Mouse (Mus musculus) kidney, adult 11 months (tissue): ENCODE measurements around the gene Ncf2.
A peak's percentile ranks its signal among the peaks of the same experiment; 100 is the strongest.
"Not testable (repeated sequence)": the region's sequence is repeated elsewhere in the genome, so short reads cannot be mapped to it uniquely, and the experiment has no call there.

Source experiments
- DNase-seq: peaks from one replicate; pipeline ENCODE4 v3.0.0; 2022

The Ncf2 gene

GRCm38 (mm10) chr1:152799897-152800296 lies at the start of gene Ncf2:
Gene Ncf2, plus strand, starts transcription at chr1:152800194.
- no peak for DNase-seq

GRCm38 (mm10) chr1:152750312-152750965 lies 49.6 kb upstream of the Ncf2 start, which contains the start of gene Apobec4:
Gene Apobec4, plus strand, starts transcription at chr1:152750551.
- DNase-seq, result no peak

GRCm38 (mm10) chr1:152761791-152762190 lies 38.2 kb upstream of the Ncf2 start:
- DNase-seq, result no peak

- DNase-seq, result peak; percentile 97
Observed at GRCm38 (mm10) chr1:152766032-152766772, 33.8 kb upstream of the Ncf2 start, which contains the start of the genes Rgl1 and Arpc5. Gene Rgl1, minus strand, starts transcription at chr1:152766351. Gene Arpc5, plus strand, starts transcription at chr1:152766542.

- DNase-seq, result peak; percentile 35
Observed at GRCm38 (mm10) chr1:152766804-152767748, 32.9 kb upstream of the Ncf2 start.

- peak; percentile 83 for DNase-seq
Observed at GRCm38 (mm10) chr1:152767749-152768488, 32.1 kb upstream of the Ncf2 start.

- no peak for DNase-seq
Observed at GRCm38 (mm10) chr1:152771016-152771415, 29.0 kb upstream of the Ncf2 start.

- DNase-seq, result not testable (repeated sequence)
Observed at GRCm38 (mm10) chr1:152774601-152775000, 25.4 kb upstream of the Ncf2 start.

GRCm38 (mm10) chr1:152779071-152779737 lies 20.8 kb upstream of the Ncf2 start:
- DNase-seq, result peak; percentile 68

GRCm38 (mm10) chr1:152784620-152785019 lies 15.4 kb upstream of the Ncf2 start:
- no peak for DNase-seq

GRCm38 (mm10) chr1:152785446-152785845 lies 14.5 kb upstream of the Ncf2 start:
- DNase-seq, result not testable (repeated sequence)

GRCm38 (mm10) chr1:152786953-152787352 lies 13.0 kb upstream of the Ncf2 start:
- DNase-seq, result no peak

GRCm38 (mm10) chr1:152788121-152788660 lies 11.8 kb upstream of the Ncf2 start:
- no peak for DNase-seq

GRCm38 (mm10) chr1:152790254-152790653 lies 9.7 kb upstream of the Ncf2 start:
- no peak for DNase-seq

- no peak for DNase-seq
Observed at GRCm38 (mm10) chr1:152790821-152791220, 9.2 kb upstream of the Ncf2 start.

- no peak for DNase-seq
Observed at GRCm38 (mm10) chr1:152791269-152791668, 8.7 kb upstream of the Ncf2 start.

- DNase-seq, result no peak
Observed at GRCm38 (mm10) chr1:152792736-152793494, 7.1 kb upstream of the Ncf2 start.

GRCm38 (mm10) chr1:152793495-152794130 lies 6.4 kb upstream of the Ncf2 start:
- no peak for DNase-seq

GRCm38 (mm10) chr1:152795688-152796255 lies 4.2 kb upstream of the Ncf2 start:
- no peak for DNase-seq
